Mouse (Mus musculus): ENCODE results near the gene Catsperz. TPM values are rescaled to one million over a fixed set of nuclear protein-coding genes. Genes with fewer than 3 reads are reported as not detected.
"Not testable (repeated sequence)": the region's sequence is repeated elsewhere in the genome, so short reads cannot be mapped to it uniquely, and the experiment has no call there.

Catsperz gene
- polyA plus RNA-seq, 1 experiment from 2014 or later: 3.0 TPM

- Histone ChIP-seq H3K36me3 (no peaks in the 10 kb centered on the region), H3K9me3 (no peaks in the 10 kb centered on the region), H3K27me3 (peaks cover 27% of the 10 kb centered on the region), H3K4me1 (peaks cover 24% of the 10 kb centered on the region), H3K4me2 (replicated peaks) (peak overlapping the region; percentile 92), H3K9ac (peak overlapping the region; percentile 74), H3K27ac (no peak overlapping the region), H3K4me3 (peak overlapping the region; percentile 78)
- no peak for ATAC-seq (ENCODE audit: low FRiP score, low read depth)
- 53% methylated on average over 7 of the region's 8 CpGs for WGBS
Measured at GRCm38 (mm10) chr19:6919876-6920740, 5.1 kb downstream of the Catsperz start.

GRCm38 (mm10) chr19:6919431-6919830, 5.7 kb downstream of the Catsperz start:
- H3K4me3 ChIP-seq: no peak overlapping the region
- 0 out of 2 replicates have a peak, but pooled peaks cover 2% of the 10 kb centered on the region for H3K36me3 ChIP-seq
- H3K27ac ChIP-seq: no peak overlapping the region
- no peaks in the 10 kb centered on the region for H3K9me3 ChIP-seq
- peaks cover 19% of the 10 kb centered on the region for H3K4me1 ChIP-seq
- H3K9ac ChIP-seq: no peak overlapping the region
- no peak overlapping the region for H3K4me2 ChIP-seq (replicated peaks)
- no peak for ATAC-seq (ENCODE audit: low FRiP score, low read depth)
- H3K27me3 ChIP-seq: peaks cover 20% of the 10 kb centered on the region

DNA sequence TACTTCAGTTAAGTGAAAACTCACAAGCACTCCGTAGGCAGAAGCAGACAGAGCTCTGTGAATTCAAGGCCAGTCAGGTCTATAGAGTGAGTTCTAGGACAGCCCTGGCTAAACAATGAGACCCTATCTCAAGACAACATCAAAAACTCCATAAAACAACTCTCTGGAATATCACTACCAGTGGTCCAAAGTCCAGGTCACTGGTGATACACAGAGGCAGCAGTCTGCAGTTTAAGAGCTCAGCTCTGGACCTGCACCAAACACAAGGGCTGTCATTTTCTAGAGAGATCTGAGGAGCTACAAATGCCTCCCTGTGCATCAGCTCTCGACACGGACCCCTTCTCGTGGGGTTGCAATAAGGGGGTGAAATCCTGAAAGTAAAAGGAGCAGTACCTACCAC, 6.9 kb downstream of the Catsperz start:
- peaks cover 19% of the 10 kb centered on the region for H3K4me1 ChIP-seq
- peaks cover 9% of the 10 kb centered on the region for H3K27me3 ChIP-seq
- H3K27ac ChIP-seq: no peak overlapping the region
- no peak overlapping the region for H3K9ac ChIP-seq
- no peaks in the 10 kb centered on the region for H3K9me3 ChIP-seq
- no peak for ATAC-seq (ENCODE audit: low FRiP score, low read depth)
- H3K4me2 ChIP-seq (replicated peaks): no peak overlapping the region
- 87% methylated on average over 4 of the region's 4 CpGs for WGBS
- H3K36me3 ChIP-seq: peaks cover 13% of the 10 kb centered on the region
- H3K4me3 ChIP-seq: no peak overlapping the region

DNA sequence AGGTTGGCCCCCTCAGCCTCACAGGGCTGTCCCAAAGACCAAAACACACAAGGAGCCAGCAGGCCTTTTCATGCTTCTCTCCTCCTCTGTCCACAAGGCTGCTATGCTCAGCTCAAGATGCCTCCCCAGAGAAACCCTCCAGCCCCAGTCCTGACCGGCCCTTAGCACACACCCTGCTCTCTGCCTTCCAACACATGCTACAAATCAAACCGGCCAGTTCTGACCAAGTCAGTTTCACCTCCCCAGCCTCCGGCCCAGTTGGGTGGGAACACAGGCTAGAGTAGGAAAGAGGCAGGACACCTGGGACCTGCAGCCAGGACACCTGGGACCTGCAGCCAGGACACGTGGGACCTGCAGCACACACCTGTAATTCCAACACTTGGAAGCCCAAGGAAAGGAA, 8.7 kb downstream of the Catsperz start:
- no peak for ATAC-seq (ENCODE audit: low FRiP score, low read depth)
- H3K9ac ChIP-seq: no peak overlapping the region
- H3K27ac ChIP-seq: no peak overlapping the region
- H3K27me3 ChIP-seq: no peaks in the 10 kb centered on the region
- peaks cover 32% of the 10 kb centered on the region for H3K36me3 ChIP-seq
- 71% methylated on average over 4 of the region's 4 CpGs for WGBS
- H3K4me1 ChIP-seq: peaks cover 13% of the 10 kb centered on the region
- no peak overlapping the region for H3K4me3 ChIP-seq
- H3K9me3 ChIP-seq: no peaks in the 10 kb centered on the region
- no peak overlapping the region for H3K4me2 ChIP-seq (replicated peaks)

DNA sequence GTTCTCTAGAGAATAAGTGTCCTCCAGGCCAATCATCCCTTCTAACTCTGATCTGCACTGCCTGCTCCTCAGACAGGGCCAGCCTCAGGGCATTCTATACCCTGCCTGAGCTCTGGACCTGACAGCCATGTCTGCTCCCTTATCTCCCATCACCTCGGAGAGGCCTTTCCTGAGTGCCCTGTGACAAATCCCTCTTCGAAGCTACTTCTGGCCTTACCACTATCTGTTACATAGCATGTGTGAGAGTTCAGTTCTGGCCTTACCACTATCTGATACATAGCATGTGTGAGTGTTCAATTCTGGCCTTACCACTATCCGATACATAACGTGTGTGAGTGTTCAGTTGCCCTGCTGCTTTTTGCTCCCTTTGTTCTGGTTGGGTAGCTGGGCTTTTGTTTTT, 9.9 kb downstream of the Catsperz start:
- 81% methylated on average over 4 of the region's 4 CpGs for WGBS
- H3K4me1 ChIP-seq: peaks cover 12% of the 10 kb centered on the region
- no peaks in the 10 kb centered on the region for H3K9me3 ChIP-seq
- H3K9ac ChIP-seq: no peak overlapping the region
- H3K27me3 ChIP-seq: no peaks in the 10 kb centered on the region
- H3K4me2 ChIP-seq (replicated peaks): no peak overlapping the region
- H3K36me3 ChIP-seq: peaks cover 37% of the 10 kb centered on the region
- no peak overlapping the region for H3K27ac ChIP-seq
- H3K4me3 ChIP-seq: no peak overlapping the region
- ATAC-seq (ENCODE audit: low FRiP score, low read depth): no peak

DNA sequence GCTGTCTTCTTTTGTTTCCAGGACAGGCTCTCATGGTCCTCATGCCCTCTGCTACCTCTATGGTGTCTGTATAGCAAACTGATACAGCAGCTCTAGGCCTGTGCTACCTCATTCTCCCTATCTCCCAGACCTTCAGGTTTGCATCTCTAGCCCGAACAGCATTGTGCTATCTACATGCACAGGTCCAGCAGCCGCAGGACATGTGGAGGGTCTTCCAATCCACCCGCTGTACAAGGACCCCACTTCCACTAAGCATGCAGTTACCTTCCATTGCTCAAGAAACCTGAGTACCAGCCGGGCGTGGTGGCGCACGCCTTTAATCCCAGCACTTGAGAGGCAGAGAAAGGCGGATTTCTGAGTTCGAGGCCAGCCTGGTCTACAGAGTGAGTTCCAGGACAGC, 10.6 kb downstream of the Catsperz start:
- no peak overlapping the region for H3K9ac ChIP-seq
- H3K4me2 ChIP-seq (replicated peaks): no peak overlapping the region
- no peak overlapping the region for H3K27ac ChIP-seq
- ATAC-seq (ENCODE audit: low FRiP score, low read depth): no peak
- H3K9me3 ChIP-seq: no peaks in the 10 kb centered on the region
- H3K4me3 ChIP-seq: no peak overlapping the region
- H3K36me3 ChIP-seq: peaks cover 37% of the 10 kb centered on the region
- 88% methylated on average over 9 of the region's 9 CpGs for WGBS
- H3K27me3 ChIP-seq: no peaks in the 10 kb centered on the region
- peaks cover 8% of the 10 kb centered on the region for H3K4me1 ChIP-seq

- no peaks in the 10 kb centered on the region for H3K9me3 ChIP-seq
- H3K27me3 ChIP-seq: no peaks in the 10 kb centered on the region
- no peak for ATAC-seq (ENCODE audit: low FRiP score, low read depth)
- H3K4me3 ChIP-seq: no peak overlapping the region
- no peak overlapping the region for H3K27ac ChIP-seq
- no peak overlapping the region for H3K9ac ChIP-seq
- 84% methylated on average over 11 of the region's 11 CpGs for WGBS
- no peak overlapping the region for H3K4me2 ChIP-seq (replicated peaks)
- H3K4me1 ChIP-seq: peaks cover 8% of the 10 kb centered on the region
- H3K36me3 ChIP-seq: peaks cover 37% of the 10 kb centered on the region
Measured at GRCm38 (mm10) chr19:6913991-6914390, 11.2 kb downstream of the Catsperz start.

DNA sequence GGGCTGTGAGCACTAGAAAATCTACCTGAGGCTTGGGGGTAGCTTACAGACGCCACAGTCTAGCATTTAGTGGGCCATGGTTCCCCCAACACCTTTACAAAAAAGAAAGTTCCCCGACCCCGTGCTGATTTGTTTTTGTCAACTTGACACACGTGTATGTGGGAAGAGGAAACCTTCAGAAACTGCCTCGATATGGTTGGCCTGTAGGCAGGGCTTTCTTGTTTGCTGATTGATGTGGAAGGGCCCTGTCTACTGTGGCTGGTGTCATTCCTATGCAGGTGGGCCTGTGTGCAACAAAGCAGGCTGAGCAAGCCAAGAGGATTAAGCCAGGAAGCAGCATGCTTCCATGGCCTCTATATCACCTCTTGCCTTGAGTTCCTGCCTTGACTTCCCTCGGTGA, 12.1 kb downstream of the Catsperz start:
- no peak for ATAC-seq (ENCODE audit: low FRiP score, low read depth)
- Histone ChIP-seq H3K9me3 (no peaks in the 10 kb centered on the region), H3K36me3 (peaks cover 37% of the 10 kb centered on the region), H3K4me3 (no peak overlapping the region), H3K27ac (no peak overlapping the region), H3K27me3 (no peaks in the 10 kb centered on the region), H3K9ac (no peak overlapping the region), H3K4me1 (peaks cover 17% of the 10 kb centered on the region), H3K4me2 (replicated peaks) (no peak overlapping the region)
- WGBS: 87% methylated on average over 6 of the region's 6 CpGs

DNA sequence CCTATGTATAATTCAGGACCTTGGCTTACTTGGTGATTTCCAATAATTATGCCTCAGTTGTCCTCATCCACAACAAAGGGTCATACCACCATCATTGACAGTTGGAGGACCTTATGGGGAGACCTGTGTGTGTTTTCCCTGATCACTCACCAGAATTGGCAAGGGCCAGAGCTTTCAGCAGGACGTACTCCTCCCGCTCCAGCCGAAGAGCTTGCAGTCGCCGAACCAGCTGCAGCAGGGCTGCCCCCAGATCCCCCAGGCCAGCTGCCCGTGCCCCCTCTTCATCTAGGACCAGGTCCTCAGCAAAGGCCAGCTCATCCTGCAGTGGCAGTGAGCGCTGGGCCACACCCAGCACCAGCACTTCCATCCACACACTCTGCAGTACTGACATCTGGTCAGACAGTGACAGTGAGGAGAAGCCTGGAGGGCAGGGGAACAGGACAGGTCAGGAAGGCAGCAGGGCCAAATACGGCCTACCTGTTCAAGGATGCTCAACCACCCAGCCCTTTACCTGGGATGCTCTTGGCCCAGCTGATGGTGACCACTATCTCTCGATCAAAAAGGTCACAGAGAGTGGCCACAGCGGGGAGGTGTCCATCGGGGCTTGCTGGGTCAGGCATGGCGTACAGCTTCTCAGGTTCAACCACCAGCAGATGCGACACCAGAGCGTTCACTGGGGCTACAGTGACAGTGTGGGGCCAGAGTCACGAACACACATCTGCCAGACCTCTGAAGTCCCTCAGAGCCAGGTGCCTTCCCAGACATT, 12.8 kb downstream of the Catsperz start:
- Histone ChIP-seq H3K27ac (no peak overlapping the region), H3K4me1 (peaks cover 24% of the 10 kb centered on the region), H3K27me3 (no peaks in the 10 kb centered on the region), H3K9me3 (no peaks in the 10 kb centered on the region), H3K9ac (no peak overlapping the region), H3K4me3 (no peak overlapping the region), H3K4me2 (replicated peaks) (no peak overlapping the region; the same call in 1 of the 2 replicates), H3K36me3 (peaks cover 37% of the 10 kb centered on the region)
- ATAC-seq (ENCODE audit: low FRiP score, low read depth): no peak
- WGBS: 91% methylated on average over 15 of the region's 15 CpGs

DNA sequence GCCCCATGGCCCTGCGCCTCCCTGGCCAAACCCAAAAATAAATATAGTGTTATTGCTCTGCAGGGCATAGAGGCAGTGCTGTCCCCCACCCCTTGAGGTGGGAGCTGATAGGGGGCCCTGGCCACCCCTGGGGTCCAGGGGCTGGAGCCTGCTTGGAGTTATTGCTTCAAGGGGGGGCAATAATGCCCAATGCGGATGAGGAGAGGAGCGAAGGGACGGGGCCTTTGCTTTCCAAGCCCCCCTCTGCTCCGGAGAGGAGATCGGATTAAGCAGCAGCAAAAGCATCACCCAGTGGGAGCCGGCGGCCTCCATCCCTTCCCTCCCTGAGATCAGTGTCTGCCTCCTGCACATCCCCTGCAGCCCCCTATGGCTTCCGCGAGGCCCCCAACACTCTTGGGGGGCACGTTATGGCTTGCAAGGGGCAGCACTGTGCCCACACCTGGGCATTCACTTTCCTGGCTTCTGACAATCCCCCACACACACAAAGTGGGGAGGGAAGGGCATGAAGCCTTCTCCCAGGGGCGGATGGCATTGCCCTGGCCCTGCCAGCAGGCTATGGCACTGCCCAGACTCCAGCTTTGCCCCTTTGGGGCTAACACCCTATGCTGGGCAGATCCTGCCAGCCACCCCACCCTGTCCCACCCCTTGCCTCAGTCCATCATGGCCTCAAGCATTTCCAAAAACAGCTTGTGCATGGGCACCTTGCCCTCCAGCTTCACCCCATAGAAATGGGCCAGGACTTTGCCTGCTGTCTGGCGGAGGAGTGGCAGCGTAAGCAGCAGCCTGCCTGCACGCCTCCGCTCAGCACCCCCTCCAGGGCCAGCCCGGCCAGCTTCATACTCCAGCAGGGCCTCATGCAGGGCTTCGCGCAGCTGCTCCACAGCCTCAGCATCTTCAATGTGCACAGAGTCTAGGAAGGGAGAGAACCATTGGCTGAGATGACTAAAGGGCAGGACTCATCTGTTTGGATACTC, 13.8 kb downstream of the Catsperz start:
- 88% methylated on average over 19 of the region's 19 CpGs for WGBS
- no peak for ATAC-seq (ENCODE audit: low FRiP score, low read depth)
- peaks cover 47% of the 10 kb centered on the region for H3K36me3 ChIP-seq
- peaks cover 26% of the 10 kb centered on the region for H3K4me1 ChIP-seq
- peak overlapping the region; percentile 51 for H3K9ac ChIP-seq
- peak overlapping the region; percentile 69 for H3K4me2 ChIP-seq (replicated peaks)
- no peaks in the 10 kb centered on the region for H3K27me3 ChIP-seq
- H3K9me3 ChIP-seq: no peaks in the 10 kb centered on the region
- peak overlapping the region; percentile 64 for H3K4me3 ChIP-seq
- H3K27ac ChIP-seq: no peak overlapping the region

DNA sequence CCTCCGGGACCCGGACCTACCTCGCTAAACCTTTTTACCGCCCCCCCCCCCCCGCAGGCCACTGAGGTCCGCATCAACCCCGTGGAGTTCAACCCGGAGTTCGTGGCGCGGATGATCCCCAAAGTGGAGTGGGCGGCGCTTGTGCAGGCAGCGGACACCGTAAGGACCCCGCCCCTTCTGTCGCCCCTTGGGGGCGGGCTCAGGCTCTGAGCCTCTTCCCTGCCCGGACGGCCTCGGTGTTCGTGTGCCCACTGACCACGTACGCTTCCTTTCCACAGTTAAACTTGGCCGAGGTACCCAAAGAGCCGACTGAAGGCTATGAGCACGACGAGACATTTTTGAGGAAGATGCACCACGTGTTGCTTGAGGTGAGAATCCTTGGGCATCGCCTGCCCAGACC, 14.9 kb downstream of the Catsperz start:
- H3K4me3 ChIP-seq: peak overlapping the region; percentile 64
- peak overlapping the region; percentile 98 for H3K27ac ChIP-seq
- under 1% methylated on average over 28 of the region's 30 CpGs for WGBS
- H3K27me3 ChIP-seq, H3K9me3 ChIP-seq: not testable (repeated sequence)
- H3K4me2 ChIP-seq (replicated peaks): peak overlapping the region; percentile 69
- H3K9ac ChIP-seq: peak overlapping the region; percentile 78
- H3K4me1 ChIP-seq: peaks cover 26% of the 10 kb centered on the region
- H3K36me3 ChIP-seq: peaks cover 56% of the 10 kb centered on the region
- peak; percentile 10; the same call in 1 of the 2 replicates for ATAC-seq (ENCODE audit: low FRiP score, low read depth)
